Mouse (Mus musculus) spleen, postnatal 4 days (tissue): ENCODE measurements around the gene Nckap5.

Experiments
- DNase-seq, 2 experiments: peaks; one replicate each; pipeline ENCODE4 v3.0.0; 2022; ENCODE audit warnings: low spot score in 2 of 2

Nckap5 gene

GRCm38 (mm10) chr1:126557791-126558294, 272.8 kb downstream of the Nckap5 start:
- DNase-seq: no peak

GRCm38 (mm10) chr1:126547979-126548378, 282.6 kb downstream of the Nckap5 start:
- no peak for DNase-seq

- no peak for DNase-seq
Measured at GRCm38 (mm10) chr1:126544471-126544870, 286.1 kb downstream of the Nckap5 start.

DNA sequence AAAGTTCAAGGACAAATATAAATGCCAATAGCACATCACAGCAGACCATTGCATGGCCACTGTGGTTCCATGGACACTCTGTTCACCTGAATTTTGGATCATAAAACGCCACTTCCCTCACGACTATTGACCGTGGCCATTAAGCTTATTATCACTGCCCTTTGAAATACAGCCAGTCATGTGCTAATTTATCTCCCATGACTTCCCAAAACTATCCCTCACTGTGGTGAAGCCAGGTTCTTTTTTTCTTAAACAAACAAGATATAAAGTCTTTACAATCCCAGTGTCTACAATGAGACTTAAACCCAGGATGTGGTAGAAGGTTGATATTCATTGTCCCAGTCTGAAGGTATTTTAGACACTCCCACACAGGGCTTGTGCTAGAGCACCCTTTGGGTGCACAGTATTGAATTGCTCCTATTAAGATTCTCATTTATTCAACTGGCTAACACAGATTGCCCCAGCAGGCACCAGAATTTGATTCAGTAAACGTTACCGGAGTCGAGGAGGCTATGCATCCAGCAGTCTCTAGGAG, 293.3 kb downstream of the Nckap5 start:
- DNase-seq: no peak

DNA sequence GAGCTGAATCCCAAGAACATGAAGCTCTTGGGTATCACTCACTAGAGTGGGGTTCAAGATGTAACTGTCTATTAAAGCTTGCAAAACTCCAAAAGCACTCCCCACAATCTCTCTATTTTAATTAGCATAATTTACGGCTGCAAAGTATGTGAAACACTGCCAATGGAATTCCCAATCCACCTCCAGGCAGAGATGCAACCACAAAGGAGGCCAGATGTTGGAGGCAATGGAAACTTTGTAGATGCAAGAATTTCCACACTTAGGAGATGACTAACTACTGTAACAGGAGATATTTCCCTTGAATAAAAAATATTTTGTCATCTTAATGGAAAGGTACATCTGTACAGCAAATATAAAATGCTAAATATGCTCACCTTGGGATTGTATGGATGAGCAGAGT, 295.1 kb downstream of the Nckap5 start:
- DNase-seq: no peak

- DNase-seq: no peak
Measured at GRCm38 (mm10) chr1:126534046-126534445, 296.6 kb downstream of the Nckap5 start.

- DNase-seq: no peak
Measured at GRCm38 (mm10) chr1:126528043-126528598, 302.5 kb downstream of the Nckap5 start.

DNA sequence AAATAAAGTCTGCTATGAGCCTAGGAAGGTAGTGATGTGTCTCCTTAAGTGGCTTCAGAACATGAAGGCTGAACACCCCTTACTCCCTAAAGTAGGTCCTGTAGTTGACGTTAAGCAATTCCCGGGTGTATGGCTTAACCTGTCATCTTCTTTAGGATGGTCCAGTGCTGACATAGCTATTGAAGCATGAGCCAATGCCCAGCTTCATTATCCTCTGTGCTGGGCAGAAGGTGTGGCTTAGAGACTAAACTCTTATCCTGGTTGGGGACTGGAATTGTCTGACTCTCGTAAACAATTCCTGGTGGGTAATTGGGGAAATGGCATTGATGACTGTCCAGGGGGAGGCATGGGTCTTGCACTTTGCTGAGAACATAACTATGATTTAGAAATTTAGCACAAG, 312.5 kb downstream of the Nckap5 start:
- no peak for DNase-seq

DNA sequence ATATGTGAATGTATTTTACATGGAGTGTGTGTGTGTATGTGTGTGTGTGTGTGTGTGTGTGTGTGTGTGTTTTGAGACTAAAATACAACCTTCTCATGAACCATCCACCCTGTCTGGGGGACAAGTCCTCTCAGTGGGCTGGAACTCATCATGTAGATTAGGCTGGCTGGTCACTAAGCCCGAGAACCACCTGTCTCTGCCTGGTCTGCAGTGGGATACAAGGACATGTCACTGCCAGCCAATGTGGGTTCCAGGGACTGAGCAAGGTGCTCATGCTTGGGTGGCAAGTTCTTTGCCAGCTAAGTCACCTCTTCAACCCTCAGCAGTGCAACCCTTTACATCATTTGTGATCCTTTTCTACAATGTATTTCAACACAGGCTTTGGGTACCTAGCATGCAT, 313.2 kb downstream of the Nckap5 start:
- DNase-seq: no peak

- no peak for DNase-seq
Measured at GRCm38 (mm10) chr1:126515054-126515756, 315.4 kb downstream of the Nckap5 start.

DNA sequence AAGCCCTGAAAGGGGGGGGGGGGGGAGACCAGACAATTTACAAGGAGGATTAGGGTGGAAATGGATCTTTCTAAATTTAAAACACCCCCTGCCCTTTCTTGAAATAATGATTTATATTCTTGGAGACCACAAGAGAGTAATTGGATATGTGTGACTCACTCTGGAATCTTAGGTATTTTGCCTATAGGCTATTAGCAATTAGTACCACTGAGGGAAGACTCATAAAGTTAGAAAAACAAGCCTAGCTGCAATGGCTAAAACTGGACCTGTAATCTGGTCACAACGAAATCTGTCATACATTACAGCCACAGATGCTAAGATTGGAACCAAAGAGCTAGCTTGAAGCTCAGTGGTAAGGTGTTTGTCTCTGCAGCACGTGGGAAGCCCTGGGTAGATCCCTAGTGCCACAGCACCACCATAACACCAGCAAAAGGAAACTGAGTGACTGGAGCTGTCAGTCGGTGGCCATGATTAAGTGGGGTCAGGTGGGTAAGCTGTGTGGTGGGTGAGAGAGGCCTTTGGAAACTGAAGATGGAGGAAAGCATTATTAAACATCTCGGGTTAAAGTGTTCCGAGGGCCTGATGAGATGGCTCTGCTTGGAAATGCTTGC, 318.7 kb downstream of the Nckap5 start:
- DNase-seq: no peak

DNA sequence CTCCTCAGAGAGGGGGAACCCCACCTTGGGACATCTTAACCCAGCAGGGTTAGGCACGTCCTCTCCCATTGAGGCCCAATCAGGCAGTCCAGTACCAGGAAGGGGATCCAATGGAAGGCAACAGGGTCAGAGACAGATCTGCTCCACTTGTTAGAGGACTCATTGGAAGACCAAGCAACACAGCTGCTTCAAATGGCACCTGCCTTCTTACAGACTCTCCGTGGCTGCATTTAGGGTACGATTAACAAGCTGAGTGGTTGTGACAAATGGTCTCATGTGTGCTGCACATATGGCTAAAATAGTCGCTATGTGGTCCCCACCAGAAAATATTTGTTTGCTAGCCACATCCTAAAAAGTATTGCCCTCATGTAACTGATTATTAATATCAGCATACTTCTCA, 325.9 kb downstream of the Nckap5 start:
- DNase-seq: no peak

- no peak for DNase-seq
Measured at GRCm38 (mm10) chr1:126502741-126503140, 327.9 kb downstream of the Nckap5 start.

GRCm38 (mm10) chr1:126496722-126497121, 333.9 kb downstream of the Nckap5 start:
- DNase-seq: no peak

DNA sequence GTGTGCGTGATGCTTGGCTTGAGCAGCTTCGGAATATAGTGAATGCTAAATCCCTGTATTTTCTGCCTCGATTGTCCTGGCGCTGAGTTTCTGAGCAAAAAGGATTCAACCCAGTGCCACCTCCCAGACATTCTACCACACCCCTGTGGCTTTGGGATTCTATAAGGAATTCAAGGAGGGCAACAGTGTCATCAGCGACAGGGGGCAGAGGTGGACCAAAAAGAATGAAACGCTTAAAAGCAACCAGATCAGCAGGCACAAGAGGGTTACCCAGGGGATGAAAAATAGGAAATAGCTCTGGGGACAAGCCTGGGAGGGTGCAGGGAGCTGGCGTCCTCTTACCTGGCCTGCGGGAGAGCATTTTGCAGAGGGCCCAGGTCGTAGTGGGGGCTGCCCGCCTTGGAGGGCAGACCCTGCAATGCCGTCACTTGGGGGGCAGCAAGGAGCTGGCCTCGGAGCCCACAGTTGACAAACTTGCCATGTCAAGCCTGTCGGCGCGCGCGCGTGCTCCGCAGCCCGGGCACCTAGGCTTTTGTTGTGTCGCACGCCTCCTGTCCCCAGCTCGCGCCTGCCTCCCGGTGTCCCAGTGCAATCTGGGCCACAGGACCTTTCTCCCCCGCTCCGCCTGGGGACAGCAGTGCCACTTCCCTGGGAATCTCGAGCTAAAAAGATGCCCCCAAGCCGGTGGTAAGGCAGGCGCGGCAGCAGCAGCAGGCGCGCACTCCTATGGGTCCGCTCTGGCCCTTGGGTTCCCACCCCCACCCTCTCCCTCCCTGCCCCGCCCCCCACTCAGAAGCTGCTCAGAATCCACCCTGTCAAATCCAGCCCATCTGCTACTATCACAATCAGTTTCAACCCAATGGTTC, 338.2 kb downstream of the Nckap5 start:
- no peak for DNase-seq

DNA sequence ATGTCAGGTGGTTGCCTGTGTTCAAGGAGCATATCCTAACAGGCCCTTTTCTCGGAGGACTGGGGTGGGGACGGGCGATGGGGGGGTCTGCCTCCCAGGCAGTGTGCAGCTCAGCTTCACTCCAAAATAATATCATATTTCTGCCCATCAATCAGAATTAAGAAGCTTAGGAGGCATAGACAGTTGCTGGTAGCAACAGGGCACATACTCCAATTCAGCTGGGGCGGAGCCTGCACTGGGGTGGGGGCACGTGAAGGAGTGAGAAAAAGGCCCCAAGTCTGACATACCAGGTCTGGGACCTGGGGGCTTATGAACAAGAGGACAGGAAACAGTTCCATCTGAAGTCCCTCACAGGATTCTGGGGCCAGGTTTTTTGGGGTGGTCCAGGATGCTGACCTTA, 339.2 kb downstream of the Nckap5 start:
- DNase-seq: no peak

DNA sequence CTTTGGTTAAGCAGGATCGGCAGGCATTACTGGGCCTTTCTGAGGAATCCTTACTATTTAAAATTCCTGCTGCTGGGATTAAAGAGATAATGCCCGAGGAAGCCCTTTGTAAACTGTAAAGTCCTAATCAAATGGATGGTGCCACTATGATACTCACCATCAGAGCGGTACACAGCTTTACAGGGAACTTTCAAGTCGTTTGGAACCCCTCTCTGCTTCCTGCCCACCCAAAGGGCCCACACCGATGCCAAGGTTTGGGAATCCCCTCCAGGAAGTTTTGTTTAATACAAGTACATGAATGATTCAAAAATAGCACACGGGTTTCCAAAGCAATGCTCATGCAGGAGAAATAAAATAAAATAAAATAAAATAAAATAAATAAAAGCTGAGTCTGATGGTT, 340.3 kb downstream of the Nckap5 start:
- no peak for DNase-seq

DNA sequence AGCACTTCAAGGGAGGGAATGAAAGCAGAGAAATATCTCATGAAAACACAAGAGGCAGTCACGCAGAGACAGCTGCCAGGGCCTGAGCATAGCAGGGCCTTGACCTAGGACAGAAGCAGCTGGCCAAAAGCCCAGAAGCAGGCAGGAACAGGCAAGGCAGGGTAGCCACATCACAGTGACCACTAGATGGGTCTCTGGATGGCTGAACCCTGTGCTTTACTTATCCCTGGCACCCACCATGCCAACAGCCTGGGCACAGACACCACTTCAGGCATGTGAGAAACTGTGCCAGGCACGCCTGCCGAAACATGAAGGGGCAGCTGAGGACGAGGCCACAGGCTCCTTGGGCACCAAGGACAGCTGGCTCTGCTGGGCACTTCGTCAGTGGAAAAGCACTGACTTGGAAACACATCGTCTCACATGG, 345.9 kb downstream of the Nckap5 start:
- DNase-seq: no peak

DNA sequence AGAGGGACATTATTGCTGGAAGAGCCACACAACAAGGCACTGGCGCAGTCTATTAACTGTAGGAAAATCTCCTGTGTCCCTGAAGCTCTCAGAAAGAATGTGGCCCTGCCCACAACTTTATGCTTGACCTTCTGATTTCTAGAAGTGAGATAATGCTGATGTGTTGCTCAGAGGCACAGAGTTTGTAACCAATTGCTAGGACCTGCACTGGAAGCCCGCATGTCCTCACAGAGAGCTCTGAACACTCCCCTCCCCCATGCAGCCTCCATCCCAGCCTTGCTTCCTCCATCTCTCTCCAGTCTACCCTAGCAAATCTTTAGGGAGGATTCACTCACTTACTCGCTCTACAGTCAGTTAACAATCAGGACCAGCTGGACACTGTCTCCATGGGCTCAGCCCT, 346.9 kb downstream of the Nckap5 start:
- no peak for DNase-seq

DNA sequence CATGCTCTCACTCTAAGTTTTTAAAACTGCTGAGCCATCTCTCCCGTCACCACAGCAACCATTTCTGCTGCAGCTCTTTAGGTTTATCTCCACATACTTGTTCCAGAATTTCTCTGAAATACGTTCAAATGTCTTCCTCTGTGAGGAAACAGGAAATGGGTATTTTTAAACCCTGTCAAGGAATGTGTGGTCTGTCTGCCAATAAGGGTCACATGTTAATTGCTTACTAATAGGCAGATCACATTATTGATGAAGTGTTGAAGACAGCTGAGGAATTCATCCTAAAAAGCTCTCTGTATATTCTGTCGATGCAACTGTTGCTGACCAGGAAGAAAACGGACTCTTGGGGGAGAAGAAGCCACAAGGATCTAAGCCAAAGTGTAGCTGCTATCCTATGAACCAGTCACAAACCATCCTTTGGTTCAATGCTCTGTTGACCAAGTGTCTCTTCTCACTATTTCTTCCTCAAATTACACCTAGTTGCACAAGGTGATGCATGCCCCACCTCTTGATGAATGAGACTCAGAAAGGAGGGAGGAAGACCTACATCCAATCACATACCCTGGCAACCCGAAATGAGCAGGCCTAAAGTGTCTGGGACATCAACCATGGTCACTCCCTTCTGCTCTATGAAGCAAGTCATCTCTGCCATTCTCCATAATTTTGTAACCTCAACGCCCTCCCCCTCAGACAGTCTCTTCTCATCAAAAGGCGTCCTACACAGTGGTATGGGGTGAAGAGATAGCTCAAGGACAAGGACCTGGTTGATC, 349.0 kb downstream of the Nckap5 start:
- no peak for DNase-seq

DNA sequence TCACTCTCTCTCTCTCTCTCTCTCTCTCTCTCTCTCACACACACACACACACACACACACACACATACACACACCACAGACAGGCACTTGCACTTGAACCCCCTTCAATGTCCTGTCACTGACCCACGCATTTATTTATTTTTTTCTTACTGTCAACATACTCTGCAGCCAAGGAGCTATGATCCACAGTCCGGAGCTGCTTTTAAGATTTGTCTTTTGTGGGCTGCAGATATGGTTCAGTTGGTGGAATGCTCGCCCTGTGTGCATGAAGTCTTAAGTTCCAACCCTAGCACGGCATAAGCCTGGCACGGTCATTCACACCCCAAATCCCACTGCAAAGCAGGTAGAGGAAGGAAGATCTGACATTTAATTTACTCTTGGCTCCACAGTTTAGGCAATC, 357.6 kb downstream of the Nckap5 start:
- DNase-seq: no peak
